Mouse (Mus musculus) CH12F3 (cell line): ENCODE data around the gene Ppp2r5d.

Source experiments
- in situ Hi-C: fragments of 300-500 bp; cut with MboI; formaldehyde crosslinking; loops from 2 replicates; pipeline ENCODE4 v1.14.3; 2020; ENCODE audit warnings: low sequenced_read_pairs

Ppp2r5d gene

DNA sequence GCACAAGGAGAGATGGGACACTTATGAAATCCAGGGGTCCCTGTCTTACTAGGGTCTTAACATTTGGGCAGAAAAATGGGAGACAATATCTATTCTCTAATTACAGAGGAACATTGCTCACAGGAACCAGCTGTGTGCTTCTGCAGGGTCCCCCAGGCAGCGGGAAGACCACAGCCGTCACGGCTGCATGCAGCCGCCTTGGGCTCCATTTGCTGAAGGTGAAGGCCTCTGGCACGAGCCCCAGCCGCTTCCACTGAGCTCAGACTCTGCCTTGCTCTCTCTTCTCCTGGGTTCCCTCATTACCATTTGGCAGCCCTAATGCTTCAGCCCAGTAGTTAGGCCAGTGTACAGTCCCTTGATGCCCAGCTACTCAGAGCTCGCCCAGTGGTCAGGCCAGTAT, 16.2 kb upstream of the Ppp2r5d start:
- in situ Hi-C loops: no loop called here

DNA sequence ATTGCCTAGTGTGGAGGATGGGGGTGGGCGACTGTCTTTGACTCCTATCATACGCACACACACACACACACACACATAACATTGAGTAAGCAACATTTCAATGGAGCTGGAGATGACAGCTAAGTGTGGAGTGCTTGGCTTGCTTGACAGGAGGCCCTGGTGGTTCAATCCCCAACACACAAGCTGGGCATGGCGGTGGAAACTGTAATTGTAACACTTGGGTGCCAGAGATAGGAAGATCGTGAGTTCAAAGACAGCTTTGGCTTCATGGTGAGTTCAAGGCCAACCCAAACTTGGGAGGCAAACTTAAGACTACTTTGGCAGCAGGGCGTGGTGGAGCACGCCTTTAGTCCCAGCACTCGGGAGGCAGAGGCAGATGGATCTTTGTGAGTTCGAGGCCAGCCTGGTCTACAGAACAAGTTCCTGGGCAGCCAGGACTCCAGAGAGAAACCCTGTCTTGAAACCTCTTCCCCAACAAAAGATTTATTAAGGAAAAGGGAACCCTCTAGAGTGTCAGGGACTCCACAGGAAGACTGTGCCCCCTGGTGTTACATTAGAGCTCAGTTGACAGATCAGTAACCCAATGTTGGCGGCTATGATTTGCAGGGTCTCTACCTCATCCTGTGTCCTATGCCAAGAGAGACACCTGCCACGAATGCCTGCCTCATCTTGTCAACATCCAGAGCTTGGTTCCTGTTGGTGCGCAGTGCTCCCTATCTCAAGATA, 10.0 kb upstream of the Ppp2r5d start:
- in situ Hi-C loops: no loop called here

DNA sequence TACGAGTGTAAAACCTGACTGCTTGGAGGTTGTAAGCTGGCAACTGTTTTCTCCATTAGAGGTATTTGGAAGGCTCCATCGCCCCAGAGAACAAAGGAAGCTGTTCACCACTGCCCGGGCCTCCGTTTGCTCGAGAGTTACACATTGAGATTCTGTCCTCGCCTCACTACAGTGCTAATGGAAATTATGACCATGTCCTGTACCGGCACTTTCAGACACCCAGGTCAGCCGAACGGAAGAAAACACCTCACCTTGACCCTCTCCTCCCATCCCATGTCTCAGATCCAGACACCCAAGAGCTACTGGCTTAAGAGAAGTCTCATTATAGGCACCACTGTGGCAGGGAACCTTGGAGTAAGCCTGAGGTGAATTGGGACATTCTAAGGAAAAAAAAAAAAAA, 8.9 kb upstream of the Ppp2r5d start:
- in situ Hi-C loops: no loop called here

DNA sequence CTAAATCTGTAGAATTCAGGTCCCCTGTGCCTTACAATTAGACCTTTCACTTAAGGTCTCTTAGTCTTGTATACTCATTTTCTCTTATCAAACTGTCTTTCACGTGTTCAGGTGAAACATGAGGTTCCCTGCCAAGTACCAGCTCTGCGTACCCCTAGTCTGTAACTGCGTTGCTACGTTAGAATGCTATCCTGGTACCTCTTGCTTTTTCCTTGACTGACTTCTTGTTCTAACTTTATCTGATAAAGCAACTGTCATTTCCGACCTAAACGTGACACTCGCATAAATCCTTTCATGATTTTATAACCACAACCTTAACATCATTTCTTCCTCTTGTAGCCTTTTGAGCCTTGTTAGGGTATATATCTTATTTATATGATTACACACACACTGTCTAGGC, 7.5 kb upstream of the Ppp2r5d start:
- in situ Hi-C loops: no loop called here

DNA sequence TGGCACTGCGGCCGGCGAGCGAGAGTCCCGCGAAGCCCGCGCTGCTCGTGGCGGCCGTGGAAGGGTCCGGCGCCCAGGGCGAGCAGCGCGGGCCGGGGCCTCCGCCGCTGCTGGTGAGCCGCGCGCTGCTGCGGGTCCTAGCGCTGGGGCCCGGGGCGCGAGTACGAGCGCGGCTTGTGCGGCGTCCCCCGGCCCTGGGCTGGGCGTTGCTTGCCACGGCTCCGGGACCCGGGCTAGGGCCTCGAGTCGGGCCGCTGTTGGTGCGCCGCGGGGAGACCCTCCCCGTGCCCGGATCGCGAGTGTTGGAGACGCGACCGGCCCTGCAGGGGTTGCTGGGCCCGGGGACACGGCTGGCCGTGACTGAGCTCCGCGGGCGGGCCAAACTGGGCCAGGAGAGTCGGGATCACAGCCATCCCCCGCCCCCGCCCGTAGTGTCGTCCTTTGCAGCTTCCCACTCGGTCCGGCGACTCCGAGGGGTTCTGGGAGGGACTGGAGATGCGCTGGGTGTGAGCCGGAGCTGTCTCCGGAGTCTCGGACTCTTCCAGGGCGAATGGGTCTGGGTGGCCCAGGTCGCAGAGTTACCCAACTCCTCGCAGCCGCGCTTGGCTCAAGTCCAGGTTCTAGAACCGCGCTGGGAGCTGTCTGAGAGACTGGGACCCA, 6.8 kb upstream of the Ppp2r5d start:
- in situ Hi-C loops: no loop called here

DNA sequence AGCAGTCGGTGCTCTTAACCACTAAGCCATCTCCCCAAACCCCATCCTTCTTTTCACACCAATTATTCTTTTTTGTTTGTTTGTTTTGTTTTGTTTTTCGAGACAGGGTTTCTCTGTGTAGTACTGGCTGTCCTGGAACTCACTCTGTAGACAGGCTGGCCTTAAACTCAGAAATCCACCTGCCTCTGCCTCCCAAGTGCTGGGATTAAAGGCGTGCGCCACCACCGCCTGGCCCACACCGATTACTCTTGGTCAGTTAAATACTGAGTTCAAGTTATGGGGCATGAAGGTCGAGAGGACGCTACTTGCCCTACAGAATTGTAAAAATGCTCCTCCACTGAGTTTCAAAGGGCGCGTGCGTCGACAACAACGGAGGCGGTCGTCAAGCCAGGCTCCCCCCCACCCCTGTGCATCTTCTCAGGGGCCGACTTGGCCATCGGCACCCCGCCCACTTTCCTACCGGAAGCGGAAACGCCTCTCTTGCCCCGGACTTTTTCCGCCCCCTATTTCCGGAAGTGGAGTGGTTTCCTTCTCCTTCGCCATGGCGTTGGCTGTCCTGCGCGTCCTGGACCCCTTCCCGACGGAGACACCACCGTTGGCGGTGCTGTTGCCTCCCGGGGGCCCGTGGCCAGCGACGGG, 6.2 kb upstream of the Ppp2r5d start, which contains the start of gene Pex6:
Gene Pex6 (plus strand): TSS at position 505 of the 639 bp plus-strand sequence.
- in situ Hi-C loops: no loop called here

DNA sequence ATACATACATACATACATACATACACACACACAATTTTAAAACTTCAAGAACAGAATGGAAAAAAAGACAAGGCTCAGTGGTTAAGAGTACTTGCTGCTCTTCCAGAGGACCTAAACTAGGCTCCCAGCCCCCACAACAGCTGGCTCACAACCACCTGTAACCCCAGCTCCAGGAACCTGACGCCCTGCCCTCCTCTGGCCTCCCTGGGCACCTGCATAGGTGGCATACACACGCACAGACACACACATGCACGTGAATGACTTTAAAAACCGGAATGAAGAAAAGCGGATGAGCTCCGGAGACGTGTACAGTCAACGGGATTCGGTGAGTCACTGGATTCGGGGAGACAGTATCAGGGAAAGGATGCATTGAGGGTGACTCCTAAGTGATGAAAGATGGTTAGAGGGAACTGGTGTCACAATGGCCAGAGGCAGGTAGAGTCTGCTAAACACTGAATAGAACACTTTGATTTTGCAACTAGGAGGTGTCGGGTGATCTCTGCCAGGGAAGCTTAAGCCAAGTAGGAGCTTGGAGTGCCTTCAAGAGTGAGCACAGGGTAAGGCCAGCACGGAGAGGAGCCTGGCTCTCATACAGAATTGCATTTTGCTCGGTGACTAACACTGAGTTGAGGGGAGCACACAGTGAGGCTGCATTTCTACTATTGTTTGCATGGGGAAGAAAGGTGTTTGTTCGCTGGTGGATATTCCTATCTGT, 1.6 kb upstream of the Ppp2r5d start:
- in situ Hi-C loops: no loop called here

DNA sequence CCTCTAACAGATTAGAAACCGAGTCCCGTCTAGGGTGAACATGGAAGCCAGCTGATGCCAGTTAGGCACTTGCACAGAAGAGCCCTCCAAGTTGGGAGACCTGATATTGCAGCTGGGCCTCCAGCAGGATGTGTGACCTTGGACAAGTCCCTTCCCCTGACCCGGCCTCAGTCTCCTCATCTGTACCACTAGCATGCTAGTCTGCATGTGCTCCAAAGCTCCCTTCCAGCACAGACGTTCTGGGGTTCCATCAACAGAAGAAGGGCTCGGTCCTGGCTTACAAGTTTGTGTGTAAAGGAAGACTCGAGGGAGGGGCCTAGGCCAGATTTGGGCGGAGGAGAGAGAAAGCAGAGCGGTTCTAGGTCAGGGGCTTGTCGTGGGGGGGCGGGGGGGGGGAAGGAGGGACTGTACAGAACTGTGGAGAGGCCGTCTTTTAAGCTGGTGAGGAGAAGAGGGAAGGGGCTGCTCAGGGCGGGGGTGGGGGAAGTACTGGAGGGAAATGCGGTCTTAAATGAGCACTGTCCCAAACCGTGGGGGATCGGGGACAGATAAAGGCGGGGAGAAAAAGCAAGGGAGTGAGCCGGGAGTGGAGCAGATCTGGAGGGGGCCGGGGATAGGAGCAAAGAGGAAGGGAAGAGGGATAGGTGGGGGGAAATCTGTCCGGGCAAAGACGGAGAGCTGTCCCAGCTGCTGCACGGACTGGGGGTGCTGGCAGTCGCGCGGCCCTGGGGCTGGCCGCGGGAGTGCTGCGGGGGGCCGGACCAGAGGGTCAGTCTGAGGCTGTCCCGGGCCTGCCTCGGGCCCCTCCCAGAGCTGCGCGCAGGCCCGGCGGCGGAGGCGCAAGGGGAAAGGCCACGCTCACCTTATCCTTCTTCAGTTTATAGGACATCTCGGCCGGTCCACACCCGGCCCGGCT, 682 bp downstream of the Ppp2r5d start:
- in situ Hi-C loops: no loop called here

DNA sequence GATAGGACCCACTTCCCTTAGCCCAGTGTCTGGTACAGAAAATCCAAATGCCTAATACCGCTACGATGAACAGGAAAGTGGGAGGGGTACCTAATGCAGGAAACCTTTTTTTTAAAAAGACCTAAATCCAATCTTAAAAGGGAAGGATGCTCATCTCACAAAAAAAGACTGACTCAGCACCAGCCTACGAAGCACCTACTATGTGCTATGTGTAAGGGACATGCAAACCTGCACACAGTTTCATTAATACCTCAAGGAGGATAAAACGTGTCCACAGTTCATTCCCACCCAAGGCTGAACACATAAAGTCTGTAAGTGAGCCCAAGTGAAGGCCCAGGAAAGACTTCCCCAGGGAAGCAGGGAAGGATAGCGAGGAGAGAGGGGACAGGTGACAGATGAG, 2.4 kb downstream of the Ppp2r5d start:
- in situ Hi-C loops: no loop called here

DNA sequence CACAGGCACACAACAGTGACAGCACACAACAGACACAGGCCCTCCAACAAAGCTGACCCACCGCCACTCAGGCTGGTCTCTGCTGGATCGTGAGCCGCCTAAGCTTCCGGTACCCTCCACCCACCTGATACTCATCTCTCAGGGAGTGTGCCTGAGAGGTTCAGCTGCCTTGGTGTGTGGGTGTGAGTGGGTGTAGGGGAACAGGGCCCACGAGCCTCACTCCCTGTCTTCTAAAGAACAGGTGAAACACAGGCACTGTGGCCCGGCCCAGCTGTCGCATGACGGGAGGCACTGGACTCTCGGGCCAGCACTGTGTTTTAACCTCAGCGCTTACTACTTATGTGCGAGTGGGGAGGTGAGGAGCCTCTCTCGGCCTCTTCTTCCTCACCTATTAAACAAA, 2.8 kb downstream of the Ppp2r5d start:
- in situ Hi-C loops: no loop called here

DNA sequence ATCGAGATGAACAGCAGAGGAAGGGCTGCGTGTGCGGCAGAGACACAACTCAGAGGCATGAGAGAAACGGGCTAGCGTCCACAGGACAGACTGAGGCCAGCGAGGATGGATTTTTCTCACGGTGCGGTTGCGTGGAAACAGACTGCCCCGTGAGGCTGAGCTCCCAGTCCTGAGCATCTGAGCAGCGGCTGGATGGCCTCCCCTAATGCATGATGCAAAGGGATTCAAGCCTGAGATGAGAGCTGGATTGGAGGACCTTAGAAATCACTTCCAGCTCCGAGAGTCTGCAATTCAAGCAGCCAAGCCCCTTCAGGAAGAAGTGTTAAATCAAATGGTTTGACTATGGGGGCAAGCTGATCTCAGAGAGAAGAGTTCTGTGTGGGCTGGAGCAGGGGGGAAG, 3.4 kb downstream of the Ppp2r5d start:
- in situ Hi-C loops: no loop called here

DNA sequence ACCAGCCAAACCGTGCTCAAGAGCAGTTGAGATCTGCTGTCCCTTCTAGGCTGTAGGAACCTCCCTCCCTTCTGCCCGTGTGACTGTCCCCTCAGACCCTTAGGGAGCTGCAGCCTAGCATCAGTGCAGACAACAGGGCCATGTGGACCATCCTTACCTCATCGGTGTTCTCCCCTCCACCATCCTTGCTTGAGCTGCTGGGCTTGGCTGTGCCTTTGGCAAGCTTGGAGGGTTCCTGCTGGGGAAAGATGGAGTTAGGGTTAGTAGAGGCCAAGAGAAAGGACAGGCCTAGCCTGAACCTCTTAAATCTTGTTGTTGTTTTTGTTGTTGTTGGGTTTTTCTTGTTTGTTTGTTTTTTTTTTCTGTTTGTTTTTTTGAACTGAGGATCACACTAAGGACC, 5.0 kb downstream of the Ppp2r5d start:
- in situ Hi-C loops: no loop called here

DNA sequence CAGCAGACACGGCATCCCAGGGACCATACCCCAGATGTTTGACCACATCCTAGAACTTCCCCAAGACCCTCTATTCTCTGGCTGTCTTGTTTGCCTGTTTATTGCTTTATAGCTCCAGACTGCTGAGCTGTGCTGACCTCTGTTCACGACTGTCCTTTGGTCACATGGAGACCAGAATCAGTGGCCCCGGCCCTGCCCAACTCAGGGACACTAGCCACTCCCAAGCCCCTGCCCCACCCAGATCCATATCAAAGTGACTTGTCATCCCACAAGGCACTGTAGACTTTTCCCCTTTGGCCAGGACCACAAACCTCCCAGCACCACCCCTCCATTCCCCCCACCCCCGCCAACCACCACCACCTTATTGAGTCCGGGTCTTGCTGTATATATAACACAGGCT, 5.7 kb downstream of the Ppp2r5d start:
- in situ Hi-C loops: no loop called here

DNA sequence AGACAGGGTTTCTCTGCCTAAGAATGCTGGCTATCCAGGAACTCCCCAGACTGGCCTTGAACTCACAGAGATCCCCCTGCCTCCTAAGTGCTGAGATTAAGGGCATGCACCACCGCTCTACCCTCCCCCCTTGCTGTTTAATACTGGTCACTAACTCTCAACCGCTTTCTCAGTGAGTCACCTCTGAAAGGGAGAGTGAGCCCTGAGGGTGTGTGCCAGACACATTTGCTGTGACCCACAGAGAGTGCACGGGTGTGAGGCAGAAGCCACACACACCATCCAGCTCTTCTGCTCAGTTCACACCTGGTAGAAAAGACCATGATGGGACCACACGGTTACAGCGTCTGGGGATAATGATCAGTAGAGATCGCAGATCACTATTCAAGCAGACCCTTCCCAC, 6.4 kb downstream of the Ppp2r5d start:
- in situ Hi-C loops: no loop called here

DNA sequence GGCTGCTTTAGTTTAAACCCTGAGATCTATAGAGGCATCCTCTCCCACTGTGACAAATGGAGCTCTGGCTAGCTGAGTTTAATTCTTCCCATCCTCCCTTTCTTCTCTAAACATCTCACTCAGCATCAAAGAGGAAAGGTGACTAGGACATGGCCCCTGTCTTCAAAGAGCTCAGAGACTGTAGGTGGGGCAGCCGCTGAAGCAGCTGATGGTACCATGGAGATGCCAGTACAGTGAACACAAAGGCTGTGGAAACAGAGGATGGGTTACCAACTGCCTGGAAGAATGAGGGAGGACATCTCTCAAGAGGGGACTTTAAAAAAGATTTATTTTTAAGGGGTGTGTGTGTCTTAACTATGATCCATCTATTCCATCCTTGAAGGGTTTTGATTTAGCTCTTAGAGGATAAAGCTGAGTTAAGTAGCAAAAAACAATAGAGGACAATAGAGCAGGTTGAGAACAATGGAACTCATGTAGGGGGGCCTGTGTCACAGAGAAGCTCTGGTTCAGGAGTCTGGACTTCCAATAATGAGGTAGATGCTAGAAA, 10.3 kb downstream of the Ppp2r5d start:
- in situ Hi-C loops: no loop called here

DNA sequence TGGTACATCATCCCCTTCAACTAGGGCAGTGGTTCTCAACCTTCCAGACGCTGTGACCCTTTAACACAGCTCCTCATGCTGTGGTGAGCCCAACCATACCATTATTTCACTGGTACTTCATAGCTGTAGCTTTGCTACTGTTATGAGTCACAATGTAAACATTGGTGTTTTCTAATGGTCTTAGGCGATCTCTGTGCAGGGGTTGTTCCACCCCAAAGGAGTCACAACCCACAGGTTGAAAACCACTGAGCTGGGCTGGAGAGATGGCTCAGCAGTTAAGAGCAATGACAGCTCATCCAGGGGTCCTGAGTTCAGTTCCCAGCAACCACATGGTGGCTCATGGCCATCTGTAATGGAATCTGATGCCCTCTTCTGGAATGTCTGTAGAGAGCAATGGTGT, 13.5 kb downstream of the Ppp2r5d start:
- in situ Hi-C loops: no loop called here

DNA sequence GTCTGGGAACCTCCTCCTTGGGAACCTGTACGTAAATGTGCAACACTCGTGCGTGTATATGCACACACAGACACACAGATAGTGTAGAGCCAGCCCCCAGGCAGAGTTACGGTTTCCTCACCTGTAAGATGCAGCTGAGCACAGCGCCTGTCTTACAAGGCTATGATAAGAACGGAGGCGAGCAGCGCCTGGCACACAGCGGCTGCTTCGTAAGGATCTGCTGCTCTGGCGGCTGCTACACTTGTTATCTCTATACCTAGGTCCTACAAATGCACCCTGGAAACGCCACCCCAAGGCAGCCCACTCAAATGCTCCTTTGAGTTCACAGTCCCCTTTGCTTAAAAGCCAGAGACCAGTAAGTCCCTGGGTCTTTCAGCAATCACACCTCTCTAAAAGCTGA, 14.2 kb downstream of the Ppp2r5d start:
- in situ Hi-C loops: no loop called here

DNA sequence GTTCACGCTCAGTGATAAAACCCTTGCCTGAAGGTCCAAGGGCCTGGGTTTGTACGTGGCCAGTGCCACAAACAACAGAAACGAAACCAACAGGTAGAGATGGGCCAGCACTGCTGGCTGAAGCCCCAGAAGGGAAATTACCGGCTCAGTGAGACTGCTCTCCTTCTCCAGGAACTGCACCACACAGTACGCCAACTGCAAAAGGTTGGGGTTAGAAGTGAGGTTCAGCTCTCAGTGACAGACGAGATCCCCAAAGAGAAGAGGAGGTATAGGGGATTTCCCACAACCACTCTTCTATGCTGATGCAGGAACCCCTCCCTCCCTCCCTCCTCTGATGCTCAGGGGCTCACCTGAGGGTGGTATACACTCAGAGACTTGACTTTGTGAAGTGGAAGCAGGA, 19.0 kb downstream of the Ppp2r5d start:
- in situ Hi-C loops: no loop called here

DNA sequence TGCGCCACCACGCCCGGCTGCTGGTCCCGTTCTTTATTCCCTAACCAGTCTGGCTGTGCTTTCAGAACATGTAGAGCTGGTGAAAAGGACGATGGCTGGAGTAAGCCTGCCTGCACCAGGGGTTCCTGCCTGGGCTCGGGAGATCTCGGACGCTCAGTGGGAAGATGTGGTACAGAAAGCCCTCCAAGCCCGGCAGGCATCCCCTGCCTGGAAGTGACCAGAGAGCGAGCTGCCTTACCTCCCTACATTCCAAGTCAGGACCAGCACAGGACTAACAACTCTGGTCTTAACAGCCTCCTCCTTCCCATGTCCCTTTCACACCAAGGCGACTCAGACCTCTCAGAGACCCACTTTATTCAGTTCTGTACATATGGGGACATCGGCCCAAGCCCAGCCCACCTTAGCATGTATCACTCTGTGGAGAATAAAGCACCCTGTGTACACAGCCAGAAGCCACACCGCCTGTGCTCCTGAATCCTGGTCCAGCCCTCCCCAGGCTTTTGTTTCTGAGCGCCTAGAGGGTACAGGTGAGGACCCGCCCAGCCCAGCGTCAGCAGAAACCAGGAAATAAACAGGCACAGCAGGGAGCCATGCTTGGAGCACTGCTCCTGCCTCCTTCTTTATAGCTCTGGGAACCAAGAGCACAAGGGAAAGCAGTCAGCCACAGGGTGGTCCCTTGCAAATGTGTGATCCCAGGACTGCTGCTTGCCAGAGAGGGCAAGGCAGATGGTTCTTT, 22.1 kb downstream of the Ppp2r5d start:
- in situ Hi-C loops: no loop called here
